Mouse (Mus musculus): Measurements from ENCODE around the gene Ppih.

Ppih gene

GRCm38 (mm10) chr4:119320131-119320830 is at the start of gene Ppih:
Gene Ppih, minus strand, starts transcription at chr4:119320546.
- DNase-seq (ENCODE audit: low read depth): peak; percentile 87

GRCm38 (mm10) chr4:119369460-119369859 is 49.1 kb upstream of the Ppih start:
- no peak for DNase-seq (ENCODE audit: low read depth)

DNA sequence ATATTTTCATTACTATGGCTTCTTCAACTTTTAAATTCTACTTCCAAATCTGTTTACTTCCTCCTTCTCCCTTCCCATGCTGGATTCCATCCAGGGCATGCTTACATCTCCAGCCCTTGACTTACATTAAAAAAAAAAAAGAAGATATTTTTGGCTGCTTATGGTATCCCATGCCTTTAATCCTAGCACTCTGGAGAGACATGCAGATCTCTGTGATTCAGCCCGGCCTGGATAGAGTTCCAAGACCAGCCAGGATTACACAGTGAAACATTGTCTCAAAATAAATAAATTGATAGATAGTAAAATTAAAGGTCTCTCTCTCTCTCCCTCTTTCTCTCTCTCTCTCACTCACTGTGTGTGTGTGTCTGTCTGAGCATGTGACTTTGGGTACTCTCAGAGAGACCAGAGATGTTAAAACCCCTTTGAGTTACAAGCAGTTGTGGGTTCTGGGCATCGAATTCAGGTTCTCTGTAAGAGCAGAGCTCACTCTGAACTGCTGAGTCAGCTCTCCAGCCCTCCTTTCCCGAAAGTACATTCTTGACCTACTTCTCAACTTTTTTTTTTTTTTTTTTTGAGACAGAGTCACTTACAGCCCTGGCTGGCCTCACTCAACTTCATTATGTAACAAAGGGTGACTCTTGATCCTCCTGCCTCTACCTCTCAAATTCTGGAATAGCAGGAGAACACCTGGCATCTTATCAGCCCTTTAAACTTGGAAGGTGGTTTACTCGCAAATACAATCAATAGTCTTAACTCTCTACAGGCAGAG is 46.6 kb upstream of the Ppih start:
- DNase-seq (ENCODE audit: low read depth): no peak

DNA sequence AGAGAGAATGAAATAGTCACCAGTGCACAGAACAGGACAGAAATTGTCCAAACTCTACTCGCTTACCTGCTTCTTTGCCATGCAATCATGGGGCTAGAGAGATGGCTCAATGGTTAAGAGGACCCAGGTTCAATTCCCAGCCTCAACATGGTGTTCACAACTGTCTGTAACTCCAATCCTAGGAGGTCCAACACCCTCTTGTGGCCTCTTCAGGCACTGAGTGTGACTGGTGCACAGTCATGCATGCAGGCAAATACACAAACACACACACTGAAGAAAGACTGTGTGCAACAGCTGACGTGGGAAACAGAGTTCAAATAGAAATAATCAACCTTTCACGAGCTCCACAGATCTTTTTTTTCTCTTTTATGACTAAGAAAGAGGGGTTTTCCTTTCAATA is 41.9 kb upstream of the Ppih start:
- no peak for DNase-seq (ENCODE audit: low read depth)

- DNase-seq (ENCODE audit: low read depth): no peak
Observed at GRCm38 (mm10) chr4:119359196-119359971, 39.0 kb upstream of the Ppih start.

DNA sequence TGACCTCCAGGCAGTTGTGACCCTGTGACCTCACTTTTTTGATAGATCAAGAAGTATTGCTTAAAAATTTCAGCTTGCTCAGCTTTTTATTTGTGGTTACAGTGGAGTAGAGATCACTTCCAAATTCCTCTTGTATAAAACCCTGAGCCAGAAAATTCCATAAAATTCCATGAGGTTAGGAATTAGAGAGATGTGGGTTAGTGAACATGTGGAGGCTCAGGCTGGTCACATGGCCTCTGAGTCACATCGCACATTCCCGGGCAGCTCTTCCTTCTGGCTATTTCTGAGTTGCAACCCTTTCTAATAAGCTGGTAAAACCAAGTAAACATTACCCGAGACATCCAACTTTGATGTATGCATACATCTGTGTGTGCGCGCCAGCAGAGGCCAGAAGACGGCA is 25.2 kb upstream of the Ppih start:
- DNase-seq (ENCODE audit: low read depth): no peak

- DNase-seq (ENCODE audit: low read depth): peak; percentile 25
Observed at GRCm38 (mm10) chr4:119338861-119339361, 18.6 kb upstream of the Ppih start.

DNA sequence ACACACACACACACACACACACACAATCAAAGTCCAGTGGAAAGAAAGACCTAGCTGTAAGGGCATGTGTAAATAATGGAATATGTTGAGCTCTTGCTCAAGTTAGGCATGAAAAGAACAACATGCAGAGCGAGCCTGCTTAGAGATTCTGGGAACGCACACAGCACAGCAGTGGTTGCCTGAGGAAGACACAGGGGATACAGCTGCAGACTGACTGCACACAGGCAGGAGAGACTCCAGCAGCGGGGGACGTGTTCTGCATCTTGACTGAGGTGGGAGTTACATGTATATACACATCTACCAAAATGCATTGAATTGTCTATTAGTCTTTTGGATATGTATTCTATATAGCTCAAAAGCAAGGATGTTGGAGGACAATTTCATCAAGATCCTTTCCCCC is 18.1 kb upstream of the Ppih start:
- no peak for DNase-seq (ENCODE audit: low read depth)

DNA sequence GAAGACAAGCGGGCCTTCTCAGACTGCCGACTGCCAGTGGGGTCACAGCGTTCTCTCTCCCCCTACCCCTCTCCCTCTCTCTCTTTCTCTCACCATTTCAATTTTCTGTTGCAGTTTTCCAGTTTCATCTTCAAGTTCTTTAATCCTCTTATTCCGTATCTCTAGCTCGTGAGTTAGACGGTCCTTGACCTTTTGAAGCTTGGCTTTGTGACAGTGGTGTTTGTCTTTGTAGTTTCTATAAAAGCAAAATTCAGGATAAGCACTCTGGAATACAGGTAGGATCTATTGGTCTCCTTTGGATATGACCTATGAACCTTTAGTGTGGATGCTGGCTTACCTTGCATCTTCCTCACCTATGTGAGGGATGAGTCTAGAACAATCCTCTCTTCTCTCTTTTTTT is 13.1 kb upstream of the Ppih start:
- DNase-seq (ENCODE audit: low read depth): no peak

DNA sequence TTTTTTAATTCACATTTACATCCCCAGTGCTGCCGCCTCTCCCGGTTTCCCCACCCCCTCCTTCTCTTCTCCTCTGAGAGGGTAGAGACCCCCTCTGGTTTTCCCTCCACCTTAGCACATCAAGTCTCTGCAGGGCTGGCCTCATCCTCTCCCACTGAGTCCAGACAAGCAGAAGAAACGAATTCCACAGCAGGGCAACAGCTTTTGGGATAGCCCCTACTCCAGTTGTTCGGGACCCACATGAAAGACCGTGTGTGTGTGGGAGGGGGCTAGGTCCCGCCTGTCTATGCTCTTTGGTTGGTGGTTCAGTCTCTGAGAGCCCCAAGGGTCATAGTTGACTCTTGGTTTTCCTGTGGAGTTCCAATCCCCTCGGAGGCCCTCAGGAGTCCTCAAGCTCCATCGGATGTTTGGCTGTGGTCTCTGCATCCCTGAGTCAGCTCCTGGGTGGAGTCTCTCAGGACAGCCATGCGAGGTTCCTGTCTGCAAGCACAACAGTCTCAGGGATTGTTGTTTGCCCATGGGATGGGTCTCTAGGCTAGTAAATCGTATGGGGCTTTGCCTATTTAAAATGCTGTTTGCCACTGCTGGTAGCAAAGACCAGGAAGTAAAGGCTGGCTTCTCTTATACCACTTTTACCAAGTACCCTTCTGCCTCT is 677 bp upstream of the Ppih start:
- DNase-seq (ENCODE audit: low read depth): no peak

DNA sequence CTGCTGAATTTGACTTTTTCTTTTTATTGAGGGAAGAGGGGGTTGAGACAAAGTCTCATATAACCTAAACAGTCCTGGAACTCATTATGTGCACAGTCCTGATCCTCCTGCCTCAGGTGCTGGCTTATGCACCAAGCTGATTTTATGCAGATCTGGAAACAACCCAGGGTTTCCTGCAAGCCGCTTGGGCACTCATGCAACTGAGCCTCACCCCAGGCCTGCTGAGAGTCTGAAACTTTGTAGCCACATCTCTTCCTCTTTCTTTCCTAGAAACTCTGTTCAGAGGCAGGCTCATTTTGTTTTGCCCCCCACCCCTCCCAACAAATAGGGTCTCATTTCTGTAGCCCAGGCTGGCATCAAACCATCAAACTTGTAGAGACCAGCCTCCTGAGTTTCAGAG is 6.6 kb downstream of the Ppih start:
- DNase-seq (ENCODE audit: low read depth): no peak

DNA sequence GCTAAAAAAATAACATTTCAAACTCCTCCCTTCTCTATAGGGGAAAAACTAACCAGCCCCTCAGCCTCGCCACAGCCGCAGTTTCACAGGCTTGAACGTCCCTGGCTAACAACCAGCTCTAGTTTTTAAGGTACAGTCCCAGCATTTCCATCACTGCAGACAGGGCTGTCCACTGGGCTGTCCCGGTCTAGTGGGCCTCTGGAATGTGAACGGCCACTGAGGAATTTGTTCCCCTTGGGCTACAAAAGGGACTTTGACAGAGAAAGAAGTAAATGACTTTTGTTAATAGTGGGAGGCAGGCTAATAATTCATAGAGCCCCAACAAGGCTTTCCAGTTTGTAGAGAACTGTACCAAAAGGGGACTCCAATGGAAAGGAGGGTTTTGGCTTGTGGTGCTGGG is 14.9 kb downstream of the Ppih start:
- DNase-seq (ENCODE audit: low read depth): no peak

GRCm38 (mm10) chr4:119303291-119303690 is 17.1 kb downstream of the Ppih start:
- DNase-seq (ENCODE audit: low read depth): no peak

- no peak for DNase-seq (ENCODE audit: low read depth)
Observed at GRCm38 (mm10) chr4:119301777-119302176, 18.6 kb downstream of the Ppih start.

GRCm38 (mm10) chr4:119300761-119301160 is 19.6 kb downstream of the Ppih start:
- no peak for DNase-seq (ENCODE audit: low read depth)

- DNase-seq (ENCODE audit: low read depth): no peak
Observed at GRCm38 (mm10) chr4:119297361-119297760, 23.0 kb downstream of the Ppih start.

- no peak for DNase-seq (ENCODE audit: low read depth)
Observed at GRCm38 (mm10) chr4:119295134-119295453, 25.3 kb downstream of the Ppih start.

DNA sequence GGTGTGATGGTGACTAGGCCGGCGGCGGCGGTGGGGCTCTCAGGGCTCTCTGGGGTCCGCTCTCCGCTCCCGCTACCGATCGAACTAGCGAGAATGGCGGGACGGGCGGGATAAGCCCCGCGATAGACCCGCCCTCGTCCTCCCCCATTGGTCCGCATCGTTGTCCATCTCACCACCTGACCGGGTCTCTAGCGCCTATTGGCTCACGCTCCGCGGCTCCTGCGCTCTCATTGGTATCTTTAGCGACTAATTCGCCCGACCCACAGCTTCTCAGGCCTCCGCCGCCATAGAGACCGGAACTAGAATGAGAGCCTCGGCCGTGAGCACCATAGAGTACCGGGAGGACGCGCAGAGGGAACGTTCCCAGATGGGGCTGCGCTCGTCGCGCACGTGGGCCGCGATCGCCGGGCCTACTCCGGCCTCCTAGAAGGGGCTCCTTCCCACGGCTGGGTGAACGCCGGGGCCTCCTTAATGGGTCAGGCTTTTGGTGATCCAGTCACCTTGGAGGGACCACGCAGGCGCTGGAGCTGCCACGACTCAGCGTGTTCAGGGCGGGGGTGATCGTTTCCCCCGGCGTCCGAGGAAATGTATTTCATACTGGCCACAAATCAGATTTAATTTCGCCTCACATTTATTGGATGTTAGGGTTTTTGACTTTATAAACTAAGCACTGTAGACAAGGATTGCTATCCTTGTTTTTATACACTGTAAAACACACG is 25.8 kb downstream of the Ppih start, which contains the start of gene Ybx1:
Ybx1 (minus strand) TSS at position 190 of the 719 bp plus-strand sequence.
- DNase-seq (ENCODE audit: low read depth): peak; percentile 98

GRCm38 (mm10) chr4:119293574-119294258 is 26.6 kb downstream of the Ppih start:
- no peak for DNase-seq (ENCODE audit: low read depth)

DNA sequence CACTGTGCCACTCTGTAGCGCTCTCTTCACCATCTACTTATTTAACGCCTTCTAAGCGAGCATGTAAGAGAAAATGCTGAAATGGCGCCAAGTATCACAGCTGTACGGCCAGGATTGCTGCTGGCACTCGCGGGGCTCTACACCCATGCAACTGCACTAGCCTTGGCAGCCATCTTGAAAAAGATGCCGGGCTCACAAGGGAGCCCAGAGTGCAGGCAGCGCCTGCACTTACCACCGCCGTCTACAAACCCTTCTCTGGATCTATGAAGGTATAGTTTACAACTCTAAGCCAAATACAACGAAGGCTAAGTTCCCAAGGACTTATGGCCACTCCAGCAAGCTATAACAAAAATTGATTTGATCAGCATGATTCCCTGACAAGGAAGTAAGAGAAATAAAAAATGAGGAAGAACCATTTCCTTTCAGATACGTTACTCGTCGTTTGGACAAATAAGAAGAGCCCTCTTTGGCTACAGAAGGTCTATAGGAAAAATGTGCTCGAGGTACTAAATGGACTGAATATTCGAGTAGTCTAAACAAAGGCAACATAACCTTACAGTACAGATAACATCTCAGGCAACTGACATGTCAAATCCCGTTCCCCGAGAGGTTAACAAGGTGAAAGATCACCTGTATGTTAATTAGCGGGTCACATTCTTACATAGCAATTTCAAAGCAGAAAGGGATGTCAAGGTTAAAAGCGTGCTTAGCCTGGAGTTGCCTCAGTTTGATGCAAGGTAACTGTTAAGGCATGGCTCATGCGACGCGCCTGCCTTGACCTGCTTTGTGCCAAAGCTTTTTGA is 27.4 kb downstream of the Ppih start:
- peak; percentile 30 for DNase-seq (ENCODE audit: low read depth)

All from c-Kit-positive CD71-negative TER-119-negative erythroid progenitor cells, embryonic 14.5 days (primary cell).